Mouse (Mus musculus): ENCODE results near the gene S100a9.
A peak's percentile ranks its signal among the peaks of the same experiment; 100 is the strongest.

The S100a9 gene

DNA sequence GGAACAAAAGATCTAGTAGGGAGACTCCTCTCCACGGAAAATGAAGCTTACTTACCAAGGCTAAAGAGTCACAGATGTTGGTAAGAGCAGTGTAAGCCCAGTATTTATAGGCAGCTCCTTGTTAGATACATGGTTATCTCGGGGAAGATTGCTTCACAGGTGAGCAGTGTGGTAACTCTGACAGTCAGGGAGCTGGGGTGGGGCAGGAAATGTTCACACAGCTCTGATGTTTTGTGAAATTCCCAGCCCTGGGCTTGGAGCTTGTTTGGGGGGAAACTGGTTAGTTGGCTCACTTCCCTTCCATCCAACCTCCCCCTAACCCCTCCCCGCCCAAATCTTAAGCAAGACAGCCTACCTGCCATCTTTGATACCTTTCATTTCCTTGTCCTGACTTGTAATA, at the start of gene S100a9:
Gene S100a9 (minus strand): TSS at position 109 of the 400 bp plus-strand sequence.
- DNase-seq (ENCODE audit: low spot score) = no peak

DNA sequence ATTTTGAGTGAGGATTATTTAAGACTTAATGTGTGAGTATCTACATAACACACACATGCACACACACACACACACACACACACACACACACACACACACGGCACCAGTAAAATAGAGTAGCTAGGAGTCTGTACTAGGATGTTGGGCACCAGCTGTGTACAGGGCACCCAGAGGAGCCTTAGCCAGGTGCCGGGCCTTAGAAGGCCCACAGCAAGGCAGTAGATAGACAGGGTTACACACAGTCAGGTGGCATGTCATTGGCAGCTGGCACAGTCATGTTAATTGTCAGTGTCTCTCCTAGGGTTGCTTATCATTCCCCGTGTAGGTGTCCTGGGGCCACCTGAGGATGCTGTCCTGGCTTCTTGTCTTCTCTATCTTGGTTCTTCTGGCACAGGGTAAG, 31.1 kb upstream of the S100a9 start, which contains the start of gene Pglyrp4:
Gene Pglyrp4 (plus strand): TSS at position 301 of the 400 bp plus-strand sequence.
- DNase-seq (ENCODE audit: low spot score) = no peak

DNA sequence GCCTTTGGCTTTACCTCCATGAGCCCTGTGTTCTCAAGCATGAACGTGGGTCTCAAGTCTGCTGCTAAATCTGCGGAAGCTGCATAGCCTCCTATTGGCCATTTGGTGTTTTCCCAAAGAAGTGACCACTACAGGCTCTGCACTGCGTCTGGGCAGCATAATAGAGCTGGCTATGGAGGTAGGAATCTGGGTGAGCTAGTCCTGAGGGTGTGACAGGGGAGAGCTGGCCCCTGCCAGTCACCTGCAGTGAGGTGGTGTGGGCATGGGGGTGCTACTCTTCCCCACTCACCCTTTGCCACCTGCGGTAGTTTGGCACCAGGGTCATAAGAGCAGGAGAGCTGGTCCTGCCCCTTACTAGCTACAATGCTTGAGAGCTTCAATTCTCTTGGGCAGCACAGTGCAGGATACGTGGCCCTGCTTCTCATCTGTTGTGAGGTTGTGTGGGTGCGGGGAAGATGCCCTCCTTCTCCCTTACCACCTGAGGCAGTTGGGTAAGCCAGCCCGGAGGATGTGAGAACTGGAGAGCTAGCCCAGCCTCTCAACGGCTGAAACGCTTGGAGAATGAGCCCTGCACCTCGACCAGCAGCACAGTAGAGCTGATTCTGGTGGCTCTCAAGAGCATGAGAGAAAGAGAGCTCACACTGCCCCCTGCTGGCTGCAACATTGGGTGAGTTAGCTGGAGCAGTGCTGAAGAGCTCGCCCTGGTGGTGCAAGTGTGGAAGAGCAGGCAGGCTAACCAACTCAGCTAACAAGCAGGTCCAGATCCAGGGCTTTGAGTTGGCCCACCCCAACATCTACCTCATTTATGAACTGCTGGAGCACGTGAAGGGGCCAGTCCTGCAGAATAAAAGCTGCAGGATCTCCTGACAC, 14.3 kb upstream of the S100a9 start:
- DNase-seq (ENCODE audit: low spot score) = peak; percentile 46

DNA sequence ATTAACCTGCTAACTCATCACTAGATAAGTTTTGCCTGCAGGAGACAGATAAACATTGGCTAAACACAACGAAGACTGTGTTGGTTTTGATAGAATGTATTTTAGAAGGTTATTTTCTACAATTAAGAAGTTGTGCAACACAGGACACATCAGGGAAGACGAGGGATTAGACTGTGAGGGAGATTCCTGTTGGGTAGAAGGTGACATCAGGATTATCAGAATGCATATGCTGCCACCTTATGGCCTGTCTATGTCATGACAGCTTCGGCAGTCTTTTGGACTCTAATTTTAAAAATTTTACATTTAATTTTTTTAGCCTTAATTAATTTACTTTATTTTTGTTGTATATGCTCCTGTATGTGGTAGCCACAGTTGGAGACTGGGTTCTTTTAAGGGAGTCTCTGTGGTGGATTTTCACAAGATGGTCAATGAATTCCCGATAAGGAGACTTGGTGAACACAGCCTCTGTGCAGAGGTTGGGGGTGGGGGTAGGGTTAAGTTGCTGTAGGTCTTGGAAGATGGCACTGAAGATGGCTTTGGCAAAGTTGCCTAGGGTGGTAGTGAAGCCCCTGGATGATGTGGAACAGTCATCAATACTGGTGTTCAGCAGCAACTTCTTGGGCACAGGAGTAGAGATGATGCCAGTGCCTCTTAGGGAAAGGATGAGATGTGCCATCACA, 13.1 kb upstream of the S100a9 start:
- DNase-seq (ENCODE audit: low spot score) = no peak

DNA sequence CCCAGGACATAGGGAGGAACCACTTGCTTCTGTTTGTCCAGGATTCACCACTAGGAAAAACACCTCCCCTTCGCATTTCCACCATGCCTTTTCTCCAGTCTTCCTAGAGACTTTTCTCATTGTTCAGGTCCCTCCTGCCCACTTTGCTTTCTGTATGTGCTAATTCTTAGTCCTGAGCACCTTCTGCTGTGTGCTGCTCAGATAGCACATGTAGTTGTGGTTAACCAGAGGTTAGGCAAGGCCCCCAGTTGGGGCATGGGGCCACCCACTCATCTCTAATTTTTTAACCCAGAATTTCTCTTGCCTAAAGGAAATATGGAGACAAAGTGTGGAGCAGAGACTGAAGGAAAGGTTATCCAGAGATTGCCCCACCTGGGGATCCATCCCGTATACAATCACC, 6.7 kb upstream of the S100a9 start:
- DNase-seq (ENCODE audit: low spot score) = no peak

DNA sequence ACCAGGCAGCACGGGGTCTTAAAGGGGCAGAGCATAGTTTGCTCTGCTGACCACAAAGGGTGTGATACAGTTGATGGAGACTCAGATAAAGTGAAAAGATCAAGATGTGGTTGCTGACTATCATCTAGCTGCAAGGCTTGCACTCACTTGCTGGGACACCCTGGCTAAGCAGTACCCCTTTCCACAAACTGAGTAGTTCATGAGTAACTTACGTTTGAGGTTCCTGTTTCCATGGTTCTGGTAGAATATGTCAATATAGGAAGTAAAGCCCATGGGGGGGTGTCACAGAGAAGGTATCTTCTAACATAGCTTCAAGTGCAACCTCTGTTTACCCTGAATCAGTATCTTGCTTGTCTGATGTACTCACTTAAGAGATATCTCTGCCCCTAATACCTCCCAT, 2.0 kb downstream of the S100a9 start:
- no peak for DNase-seq (ENCODE audit: low spot score)

DNA sequence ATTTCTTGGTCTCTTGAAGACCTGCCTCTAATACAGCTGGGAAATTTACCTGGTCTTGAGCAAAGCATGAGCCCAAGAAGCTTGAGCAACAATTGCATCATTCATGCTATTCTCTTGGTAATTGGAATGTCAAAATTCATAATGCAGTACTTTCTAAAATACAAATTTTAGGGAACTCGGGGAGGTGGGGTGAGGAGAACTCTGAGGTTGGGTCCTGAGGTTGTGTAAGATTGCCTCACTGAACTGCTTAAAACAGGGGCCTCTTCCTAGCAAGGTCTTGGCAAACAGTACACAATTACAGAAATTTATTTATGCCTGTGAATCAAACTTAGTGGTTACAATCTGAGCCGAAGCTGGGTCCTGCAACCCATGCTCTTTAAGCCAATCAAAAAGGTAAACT, 8.7 kb downstream of the S100a9 start:
- DNase-seq (ENCODE audit: low spot score) = no peak

DNA sequence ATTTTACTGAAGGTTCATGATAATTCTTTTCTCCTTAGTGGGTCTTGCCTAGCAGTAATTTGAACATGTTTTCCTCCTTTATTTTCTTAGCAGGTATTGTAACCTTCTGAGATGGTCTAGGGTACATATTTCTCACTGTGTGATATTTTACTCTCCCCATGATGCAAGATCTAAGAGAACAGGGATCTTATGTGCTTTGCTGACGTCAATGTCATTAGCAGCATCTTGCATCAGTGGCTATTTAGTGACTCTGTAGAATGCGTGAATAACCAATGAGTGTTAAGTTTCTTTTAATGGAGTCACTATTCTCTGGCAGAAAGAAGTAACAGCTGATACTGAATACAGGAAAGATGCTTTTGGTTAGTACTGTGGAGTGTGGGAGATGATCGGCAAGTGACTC, 11.6 kb downstream of the S100a9 start:
- DNase-seq (ENCODE audit: low spot score) = no peak

DNA sequence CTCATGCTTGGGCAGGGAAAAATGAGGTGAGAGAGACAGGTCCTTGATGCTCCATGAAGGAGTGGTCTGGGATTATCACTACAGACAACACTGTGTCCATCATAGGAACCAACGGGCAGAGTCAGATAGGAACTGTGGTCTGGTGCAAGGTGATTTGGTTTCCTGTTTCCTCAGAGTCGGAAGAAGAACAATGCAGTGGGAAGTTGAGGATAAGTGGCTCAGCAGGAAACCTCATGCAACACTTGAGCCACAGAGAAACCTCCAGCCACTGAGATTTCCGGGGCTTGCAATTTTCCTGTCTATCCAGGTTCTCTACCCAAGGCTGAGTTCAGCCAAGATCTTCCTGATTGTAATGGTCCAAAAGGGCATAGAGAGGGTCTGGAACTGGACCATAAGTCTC, 16.9 kb downstream of the S100a9 start:
- DNase-seq (ENCODE audit: low spot score) = no peak

DNA sequence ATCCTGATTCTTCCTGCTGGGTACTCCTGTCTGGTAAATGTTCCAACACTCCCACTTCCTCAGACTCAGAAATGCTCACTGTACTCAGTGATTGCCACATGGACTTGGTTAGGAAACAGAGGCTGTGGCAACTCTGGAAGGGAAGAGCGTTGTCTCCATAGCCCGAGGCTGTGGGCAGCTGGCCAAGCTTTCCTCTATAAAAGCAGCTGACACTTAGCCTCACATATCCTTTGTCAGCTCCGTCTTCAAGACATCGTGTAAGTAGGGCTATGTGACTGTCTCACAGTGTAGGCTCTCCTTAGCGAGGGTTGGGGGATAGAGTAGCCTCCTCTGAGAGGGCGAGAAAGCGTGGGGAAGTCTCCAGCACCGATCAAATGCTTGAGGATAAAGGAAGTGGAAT, 26.7 kb downstream of the S100a9 start, which contains the start of gene S100a8:
Gene S100a8 (plus strand): TSS at position 133 of the 400 bp plus-strand sequence.
- no peak for DNase-seq (ENCODE audit: low spot score)

DNA sequence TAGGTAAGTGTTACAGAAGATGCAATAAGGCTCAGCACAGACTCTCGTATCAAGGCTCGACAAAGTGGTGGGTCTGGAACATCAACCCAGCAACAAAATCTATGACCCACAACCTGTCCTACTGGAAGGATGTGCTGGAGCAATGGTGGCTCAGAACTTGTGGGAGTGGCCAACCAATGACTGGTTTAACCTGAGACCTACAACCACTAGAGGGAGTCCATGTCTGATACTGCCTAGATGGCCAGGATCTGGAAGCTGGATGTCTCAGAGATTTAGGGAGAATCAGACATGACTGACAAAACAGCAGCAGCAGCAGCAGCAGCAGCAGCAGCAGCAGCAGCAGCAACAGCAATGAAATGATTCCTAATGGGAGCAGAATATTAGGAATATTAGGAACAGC, 31.3 kb downstream of the S100a9 start:
- DNase-seq (ENCODE audit: low spot score) = no peak

DNA sequence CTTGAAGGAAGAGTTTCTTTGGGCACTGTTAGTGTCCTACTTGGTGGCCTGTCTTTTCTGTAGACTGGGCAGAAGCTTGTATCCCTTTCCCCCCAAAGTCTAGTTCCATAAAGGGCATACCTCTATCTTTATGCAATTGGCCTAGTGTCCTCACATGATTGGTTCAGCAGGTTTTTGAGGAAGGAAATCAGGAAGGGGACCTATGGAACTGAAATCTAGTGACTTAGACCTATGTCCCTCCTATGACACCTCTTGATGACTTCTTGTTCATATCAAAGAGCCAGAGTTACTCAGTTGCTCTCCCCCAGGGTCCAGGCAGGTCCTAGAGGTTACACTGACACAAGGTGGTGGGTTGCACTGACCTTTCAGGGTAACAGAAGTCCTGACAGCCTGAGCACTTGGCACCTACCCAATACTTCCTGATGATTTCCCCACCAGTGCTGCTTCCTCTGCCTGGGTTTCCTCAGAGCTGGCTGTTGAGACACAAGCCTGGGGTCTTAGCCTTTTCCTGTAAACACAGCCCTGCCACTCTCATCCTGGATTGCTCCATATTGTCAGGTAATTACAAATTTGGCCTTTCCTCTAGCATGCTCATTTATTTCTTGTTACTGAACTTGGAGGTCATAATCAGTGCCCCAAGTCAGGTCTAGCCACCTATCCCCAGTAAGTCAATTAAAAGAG, 36.0 kb downstream of the S100a9 start:
- no peak for DNase-seq (ENCODE audit: low spot score)

DNA sequence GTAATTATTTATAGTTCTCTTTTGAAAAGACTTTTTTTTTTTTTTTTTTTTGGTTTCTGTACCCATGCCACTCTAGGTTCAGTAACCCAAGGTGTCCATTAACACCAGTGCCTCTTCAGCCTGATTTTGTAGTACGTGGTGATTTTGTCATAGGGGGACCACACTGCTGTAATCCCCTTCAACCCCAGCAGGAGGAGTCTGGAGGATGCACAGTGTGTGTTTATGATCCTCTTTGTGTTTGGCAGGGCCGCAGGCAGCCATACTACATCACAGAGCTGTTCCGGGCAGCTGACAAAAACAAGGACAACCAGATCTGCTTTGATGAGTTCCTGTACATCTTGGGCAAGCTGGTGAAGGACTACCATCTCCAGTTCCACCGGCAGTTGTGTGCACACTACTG, 38.1 kb downstream of the S100a9 start:
- no peak for DNase-seq (ENCODE audit: low spot score)

DNA sequence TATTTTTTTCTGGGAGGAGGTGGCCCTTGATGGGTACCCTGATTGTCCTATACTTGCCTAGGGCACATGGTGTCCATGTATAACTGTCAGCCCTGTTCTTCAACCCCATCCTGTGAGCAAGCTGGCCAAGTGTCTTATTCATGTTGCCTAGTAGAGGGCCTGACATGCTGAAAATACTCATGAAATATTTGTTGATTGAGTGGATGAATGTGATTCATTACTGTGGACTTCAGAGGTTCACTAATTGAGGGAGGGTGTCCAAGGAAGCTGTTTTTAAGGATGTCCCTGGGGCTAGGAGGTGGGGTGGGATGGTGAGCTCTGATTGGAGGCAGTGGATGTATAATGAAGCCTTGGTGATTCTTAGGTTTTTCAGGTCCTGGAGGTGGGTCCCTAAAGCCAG, 41.8 kb downstream of the S100a9 start, which contains the start of gene S100a7a:
Gene S100a7a (plus strand): TSS at position 301 of the 400 bp plus-strand sequence.
- no peak for DNase-seq (ENCODE audit: low spot score)

DNA sequence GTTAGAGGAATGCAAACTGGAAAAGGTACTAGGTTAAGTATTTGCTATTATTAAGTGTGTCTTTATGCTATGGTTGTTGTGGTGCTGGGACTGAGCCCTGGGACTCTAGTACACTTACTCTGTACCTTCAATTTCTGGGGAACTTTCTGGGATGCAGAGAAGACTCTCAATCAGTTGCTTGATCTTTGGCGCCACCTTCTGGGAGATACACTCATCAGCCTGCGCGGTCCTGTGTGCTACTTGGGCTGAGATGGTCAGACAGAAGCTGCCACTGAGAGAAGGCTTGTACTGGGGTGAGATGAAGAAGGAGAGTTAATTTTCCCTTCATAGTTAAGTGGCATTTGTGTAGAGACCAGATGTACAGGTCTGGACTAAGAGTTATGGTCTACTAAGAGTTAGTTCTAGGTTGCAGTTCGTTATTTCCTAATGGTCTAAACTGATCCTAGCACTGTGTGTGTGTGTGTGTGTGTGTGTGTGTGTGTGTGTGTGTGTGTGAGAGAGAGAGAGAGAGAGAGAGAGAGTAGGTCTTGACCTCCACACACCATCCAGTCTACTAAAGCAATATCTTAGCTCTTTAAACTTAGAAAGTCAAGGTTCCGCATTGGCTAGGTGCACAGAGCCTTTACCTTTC, 42.5 kb downstream of the S100a9 start:
- peak; percentile 7 for DNase-seq (ENCODE audit: low spot score)

DNA sequence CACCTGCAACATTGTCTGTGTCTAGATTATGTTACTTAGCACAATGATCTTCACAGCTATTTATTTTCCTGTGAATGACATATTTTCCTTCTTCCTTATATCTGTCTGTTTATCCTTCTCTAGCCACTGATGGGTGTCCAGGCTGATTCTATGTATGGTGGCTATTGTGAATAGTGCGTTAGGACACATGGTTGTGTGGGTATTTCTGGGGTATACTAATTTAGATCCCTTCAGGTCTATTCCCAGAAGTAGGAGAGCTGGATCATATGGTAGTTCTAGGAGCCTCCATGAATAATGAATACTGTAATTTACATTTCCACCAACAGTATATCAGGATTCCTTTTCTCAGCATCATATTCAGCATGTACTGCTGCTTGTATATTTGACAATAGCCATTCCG, 45.7 kb downstream of the S100a9 start:
- DNase-seq (ENCODE audit: low spot score) = no peak

DNA sequence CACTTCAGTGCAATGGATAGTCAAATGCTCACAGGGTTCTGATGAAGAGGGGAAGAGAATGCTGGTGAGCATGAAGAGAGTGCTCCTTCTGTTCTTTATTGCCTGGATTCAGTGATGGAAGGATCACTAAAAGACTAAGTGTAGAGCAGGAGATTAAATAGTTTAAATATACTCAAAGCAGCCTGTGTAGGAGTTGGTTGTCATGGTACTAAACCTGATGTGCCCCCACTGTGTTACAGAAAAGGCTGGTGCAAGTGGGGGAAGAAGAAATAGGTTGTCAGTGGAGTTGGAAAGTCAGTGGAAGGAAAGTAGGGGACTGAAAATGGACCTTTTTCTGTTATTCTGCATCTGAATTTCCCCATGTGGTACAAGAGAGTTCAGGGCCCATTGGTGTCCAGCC, 46.5 kb downstream of the S100a9 start:
- no peak for DNase-seq (ENCODE audit: low spot score)

DNA sequence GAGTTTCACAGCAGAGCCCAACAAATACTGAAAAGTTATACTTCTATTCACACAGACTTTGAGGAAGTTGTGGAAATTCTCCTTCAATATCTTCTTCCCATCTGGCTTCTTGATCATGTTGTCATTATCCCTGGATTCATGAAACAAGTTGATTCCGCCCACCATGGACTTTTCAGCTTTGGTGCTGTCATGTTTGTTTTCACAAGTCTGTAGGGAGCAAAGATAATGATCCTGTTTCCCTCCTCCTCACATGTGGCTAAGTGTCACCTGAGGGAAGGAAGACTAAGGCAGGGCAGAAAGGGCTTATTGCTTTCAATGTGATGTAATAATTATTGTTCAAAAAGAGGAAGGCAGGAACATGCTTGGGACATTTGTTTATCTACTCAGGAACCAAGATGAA, 48.2 kb downstream of the S100a9 start:
- no peak for DNase-seq (ENCODE audit: low spot score)

DNA sequence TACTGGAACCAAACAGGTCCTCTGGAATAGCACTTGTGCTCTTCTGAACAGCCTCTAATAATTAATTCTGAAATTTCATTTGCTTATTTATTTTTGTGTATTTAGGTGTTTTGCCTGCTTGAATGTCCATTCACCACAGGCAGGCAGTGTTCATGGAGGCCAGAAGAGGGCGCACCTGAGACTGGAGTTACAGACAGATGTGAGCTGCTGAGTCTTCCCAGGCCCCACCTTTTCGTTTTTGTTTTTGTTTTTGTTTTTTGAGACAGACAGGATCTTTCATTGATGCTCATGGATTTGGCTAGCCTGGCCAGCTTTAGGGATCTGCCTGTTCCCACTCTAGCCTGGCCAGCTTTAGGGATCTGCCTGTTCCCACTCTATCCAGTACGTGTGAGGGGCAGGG, 51.3 kb downstream of the S100a9 start:
- DNase-seq (ENCODE audit: low spot score) = no peak

Data from ovary, adult 18-20 months (tissue).